Mouse (Mus musculus): ENCODE data around the gene Ccl6. TPM values are rescaled to one million over a fixed set of nuclear protein-coding genes. Genes with fewer than 3 reads are reported as not detected.

The Ccl6 gene
- polyA plus RNA-seq, 1 experiment from 2014 or later: 0.88 TPM

DNA sequence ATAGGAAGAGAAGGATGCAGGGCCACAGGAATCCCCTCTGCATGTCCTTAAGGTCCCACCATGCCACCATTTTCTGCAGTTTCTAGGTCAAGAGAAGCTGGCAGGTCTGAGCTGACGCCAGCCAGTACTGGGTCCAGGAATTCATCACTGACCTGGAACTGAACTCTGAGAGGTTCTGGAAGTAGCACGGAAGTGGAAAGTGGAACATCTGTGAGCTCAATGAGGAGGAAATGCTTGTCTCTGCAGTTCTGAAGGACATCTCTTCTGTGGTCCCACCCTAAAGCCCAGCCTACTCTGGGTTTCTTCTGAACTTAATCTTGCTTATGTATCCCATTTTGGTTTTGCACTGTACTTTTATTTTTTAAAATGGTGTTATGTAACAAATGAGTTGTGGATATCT lies 38.2 kb upstream of the Ccl6 start:
- H3K4me1 ChIP-seq (ENCODE audit: control insufficient read depth, insufficient read depth, low read length): 0 out of 2 replicates have a peak, but pooled peaks cover 3% of the 10 kb centered on the region
- no peaks in the 10 kb centered on the region for H3K9me3 ChIP-seq (replicated peaks; ENCODE audit: control insufficient read depth, low read length, poor library complexity, severe bottlenecking)
- no peak overlapping the region for H3K4me3 ChIP-seq (ENCODE audit: low read depth, low read length)
- ATAC-seq: no peak
- H3K27me3 ChIP-seq (ENCODE audit: control insufficient read depth, insufficient read depth, low read depth, low read length): no peaks in the 10 kb centered on the region
- no peak overlapping the region for H3K9ac ChIP-seq (ENCODE audit: low read depth, low read length)
- no peaks in the 10 kb centered on the region for H3K36me3 ChIP-seq (ENCODE audit: control insufficient read depth, insufficient read depth, low read length)
- WGBS: 86% methylated on average over 2 of the region's 2 CpGs
- no peak overlapping the region for H3K27ac ChIP-seq (ENCODE audit: low read length)
- no peak overlapping the region for H3K4me2 ChIP-seq (ENCODE audit: low read length)

DNA sequence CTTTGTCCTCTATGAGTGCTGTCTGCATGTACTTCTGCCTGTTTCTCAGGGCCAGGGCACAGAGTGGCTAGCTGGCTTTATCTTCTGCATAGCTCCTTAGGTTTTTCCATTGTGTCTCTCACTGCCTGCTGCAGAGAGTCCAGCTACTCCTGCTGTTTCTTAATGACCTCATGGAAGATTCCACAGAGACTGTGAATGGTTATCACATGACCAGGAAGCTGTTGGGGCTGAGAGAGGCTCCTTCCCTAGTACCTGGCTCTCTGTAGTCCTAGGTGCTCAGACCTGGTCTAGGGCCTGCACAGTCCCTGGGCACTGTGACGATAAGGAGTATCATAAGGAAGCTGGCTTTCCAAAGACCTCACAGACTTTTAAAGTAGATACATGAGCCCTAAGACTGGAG lies 37.7 kb upstream of the Ccl6 start:
- WGBS: 86% methylated on average over 1 of the region's 1 CpGs
- H3K4me2 ChIP-seq (ENCODE audit: low read length): no peak overlapping the region
- H3K27me3 ChIP-seq (ENCODE audit: control insufficient read depth, insufficient read depth, low read depth, low read length): no peaks in the 10 kb centered on the region
- H3K9me3 ChIP-seq (replicated peaks; ENCODE audit: control insufficient read depth, low read length, poor library complexity, severe bottlenecking): no peaks in the 10 kb centered on the region
- H3K9ac ChIP-seq (ENCODE audit: low read depth, low read length): no peak overlapping the region
- no peak overlapping the region for H3K4me3 ChIP-seq (ENCODE audit: low read depth, low read length)
- 0 out of 2 replicates have a peak, but pooled peaks cover 3% of the 10 kb centered on the region for H3K4me1 ChIP-seq (ENCODE audit: control insufficient read depth, insufficient read depth, low read length)
- ATAC-seq: no peak
- no peaks in the 10 kb centered on the region for H3K36me3 ChIP-seq (ENCODE audit: control insufficient read depth, insufficient read depth, low read length)
- H3K27ac ChIP-seq (ENCODE audit: low read length): no peak overlapping the region

DNA sequence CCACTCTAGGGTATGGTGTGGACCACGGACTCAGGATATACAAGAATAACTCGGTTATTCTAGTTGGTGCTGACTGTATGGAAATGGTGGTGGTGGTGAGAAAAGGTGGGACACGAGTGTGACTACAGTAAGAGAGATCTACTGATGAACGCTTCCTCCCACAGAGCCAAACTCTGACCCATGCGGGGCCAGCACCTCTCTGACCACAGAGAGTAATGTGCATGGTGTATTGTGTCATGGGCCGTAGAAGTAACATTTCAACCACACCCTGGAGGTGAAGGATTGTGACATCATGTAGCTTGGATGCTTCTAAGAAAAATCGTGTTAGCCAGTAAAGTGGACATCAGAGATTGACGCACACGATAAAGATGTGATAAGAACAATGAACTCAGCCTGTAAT lies 35.9 kb upstream of the Ccl6 start:
- Histone ChIP-seq H3K36me3 (ENCODE audit: control insufficient read depth, insufficient read depth, low read length) (no peaks in the 10 kb centered on the region), H3K9me3 (replicated peaks; ENCODE audit: control insufficient read depth, low read length, poor library complexity, severe bottlenecking) (no peaks in the 10 kb centered on the region), H3K4me2 (ENCODE audit: low read length) (no peak overlapping the region), H3K4me3 (ENCODE audit: low read depth, low read length) (no peak overlapping the region), H3K4me1 (ENCODE audit: control insufficient read depth, insufficient read depth, low read length) (no peaks in the 10 kb centered on the region), H3K27ac (ENCODE audit: low read length) (no peak overlapping the region), H3K27me3 (ENCODE audit: control insufficient read depth, insufficient read depth, low read depth, low read length) (no peaks in the 10 kb centered on the region), H3K9ac (ENCODE audit: low read depth, low read length) (no peak overlapping the region)
- no peak for ATAC-seq
- WGBS: 88% methylated on average over 9 of the region's 9 CpGs

DNA sequence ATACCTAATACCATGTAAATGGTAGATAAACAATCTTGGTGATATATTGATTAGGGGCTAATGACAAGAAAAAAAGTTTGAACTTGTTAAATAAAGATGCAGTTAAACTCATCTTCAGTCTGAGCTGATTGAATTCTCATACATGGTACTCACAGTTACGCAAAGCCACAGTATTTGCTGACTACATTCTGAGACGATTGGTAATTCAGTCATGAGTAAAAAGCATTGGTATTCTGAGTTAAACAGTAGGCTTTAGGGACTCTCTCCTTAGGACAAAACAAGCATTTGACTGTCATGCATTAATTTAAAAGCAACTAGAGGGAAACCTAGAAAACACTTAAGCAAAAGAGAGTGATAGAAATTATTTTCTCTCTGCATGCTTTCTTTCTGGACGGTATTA lies 30.7 kb upstream of the Ccl6 start:
- H3K4me2 ChIP-seq (ENCODE audit: low read length): no peak overlapping the region
- H3K27me3 ChIP-seq (ENCODE audit: control insufficient read depth, insufficient read depth, low read depth, low read length): no peaks in the 10 kb centered on the region
- H3K4me1 ChIP-seq (ENCODE audit: control insufficient read depth, insufficient read depth, low read length): no peaks in the 10 kb centered on the region
- 87% methylated on average over 3 of the region's 3 CpGs for WGBS
- H3K27ac ChIP-seq (ENCODE audit: low read length): no peak overlapping the region
- no peak overlapping the region for H3K4me3 ChIP-seq (ENCODE audit: low read depth, low read length)
- no peaks in the 10 kb centered on the region for H3K9me3 ChIP-seq (replicated peaks; ENCODE audit: control insufficient read depth, low read length, poor library complexity, severe bottlenecking)
- no peaks in the 10 kb centered on the region for H3K36me3 ChIP-seq (ENCODE audit: control insufficient read depth, insufficient read depth, low read length)
- no peak overlapping the region for H3K9ac ChIP-seq (ENCODE audit: low read depth, low read length)
- no peak for ATAC-seq

DNA sequence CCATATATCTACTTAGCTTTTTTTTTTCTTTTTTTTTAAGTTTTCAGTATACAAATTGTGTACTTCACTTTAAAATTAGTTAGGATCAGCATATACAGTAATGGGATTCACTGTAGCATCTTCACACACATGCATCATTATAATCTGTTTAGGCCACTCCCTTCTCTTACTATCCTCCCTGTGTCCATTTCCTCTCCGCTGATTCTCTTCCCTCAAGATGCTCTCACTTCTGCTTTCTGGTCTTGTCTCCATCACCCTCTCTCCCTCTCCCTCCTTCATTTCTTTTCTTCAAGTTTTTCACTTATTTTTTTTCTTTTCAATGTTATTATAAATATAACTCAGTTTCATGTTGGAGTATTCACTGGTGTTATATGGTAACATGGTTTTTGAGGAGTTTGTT lies 26.1 kb upstream of the Ccl6 start:
- ATAC-seq: no peak
- no peaks in the 10 kb centered on the region for H3K9me3 ChIP-seq (replicated peaks; ENCODE audit: control insufficient read depth, low read length, poor library complexity, severe bottlenecking)
- 97% methylated on average over 1 of the region's 1 CpGs for WGBS
- H3K4me1 ChIP-seq (ENCODE audit: control insufficient read depth, insufficient read depth, low read length): no peaks in the 10 kb centered on the region
- H3K9ac ChIP-seq (ENCODE audit: low read depth, low read length): no peak overlapping the region
- no peak overlapping the region for H3K4me2 ChIP-seq (ENCODE audit: low read length)
- H3K4me3 ChIP-seq (ENCODE audit: low read depth, low read length): no peak overlapping the region
- H3K36me3 ChIP-seq (ENCODE audit: control insufficient read depth, insufficient read depth, low read length): no peaks in the 10 kb centered on the region
- H3K27ac ChIP-seq (ENCODE audit: low read length): no peak overlapping the region
- no peaks in the 10 kb centered on the region for H3K27me3 ChIP-seq (ENCODE audit: control insufficient read depth, insufficient read depth, low read depth, low read length)

DNA sequence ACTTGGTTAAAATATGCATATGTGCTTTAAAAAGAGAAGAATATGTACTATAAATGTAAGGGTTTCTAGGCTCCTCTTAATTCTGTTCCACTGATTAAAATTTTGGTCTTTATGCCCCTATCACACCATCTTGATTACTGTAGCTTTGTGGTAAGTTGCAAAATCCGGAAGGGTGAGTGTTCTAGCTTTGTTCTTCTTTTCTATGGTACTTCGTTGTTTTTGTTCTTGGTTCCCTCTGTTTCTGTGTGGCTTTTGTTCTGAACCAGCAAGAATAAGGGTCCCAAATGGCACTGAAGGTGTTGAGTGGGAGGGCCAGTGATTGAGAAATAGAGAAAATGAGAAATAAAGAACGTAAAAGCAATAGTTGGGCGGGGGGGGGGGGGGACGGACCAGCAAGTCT lies 25.4 kb upstream of the Ccl6 start:
- no peaks in the 10 kb centered on the region for H3K27me3 ChIP-seq (ENCODE audit: control insufficient read depth, insufficient read depth, low read depth, low read length)
- H3K9ac ChIP-seq (ENCODE audit: low read depth, low read length): no peak overlapping the region
- H3K9me3 ChIP-seq (replicated peaks; ENCODE audit: control insufficient read depth, low read length, poor library complexity, severe bottlenecking): no peaks in the 10 kb centered on the region
- ATAC-seq: no peak
- no peaks in the 10 kb centered on the region for H3K36me3 ChIP-seq (ENCODE audit: control insufficient read depth, insufficient read depth, low read length)
- no peak overlapping the region for H3K4me2 ChIP-seq (ENCODE audit: low read length)
- no peak overlapping the region for H3K27ac ChIP-seq (ENCODE audit: low read length)
- 64% methylated on average over 5 of the region's 5 CpGs for WGBS
- no peaks in the 10 kb centered on the region for H3K4me1 ChIP-seq (ENCODE audit: control insufficient read depth, insufficient read depth, low read length)
- no peak overlapping the region for H3K4me3 ChIP-seq (ENCODE audit: low read depth, low read length)

DNA sequence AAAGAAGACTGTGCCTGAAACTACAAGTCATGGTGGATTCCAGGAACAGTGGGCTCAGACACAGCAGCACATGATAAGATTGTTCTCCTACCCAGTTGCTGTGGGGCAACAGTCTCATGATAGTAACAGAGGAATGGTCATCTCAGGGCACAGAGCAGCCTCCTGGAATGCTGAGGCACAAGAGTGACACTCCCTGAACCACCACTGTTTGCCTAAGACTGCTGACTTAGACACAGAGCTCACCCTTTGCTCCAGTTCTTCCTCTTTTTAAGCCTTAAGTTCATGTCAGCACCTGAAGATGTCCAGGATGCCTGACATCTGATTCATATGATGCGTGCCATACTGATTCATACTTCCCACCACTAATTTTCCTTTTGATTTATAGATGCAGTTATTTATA lies 23.7 kb upstream of the Ccl6 start:
- no peak overlapping the region for H3K27ac ChIP-seq (ENCODE audit: low read length)
- no peak overlapping the region for H3K9ac ChIP-seq (ENCODE audit: low read depth, low read length)
- H3K9me3 ChIP-seq (replicated peaks; ENCODE audit: control insufficient read depth, low read length, poor library complexity, severe bottlenecking): no peaks in the 10 kb centered on the region
- H3K4me1 ChIP-seq (ENCODE audit: control insufficient read depth, insufficient read depth, low read length): no peaks in the 10 kb centered on the region
- no peak overlapping the region for H3K4me3 ChIP-seq (ENCODE audit: low read depth, low read length)
- no peaks in the 10 kb centered on the region for H3K36me3 ChIP-seq (ENCODE audit: control insufficient read depth, insufficient read depth, low read length)
- no peaks in the 10 kb centered on the region for H3K27me3 ChIP-seq (ENCODE audit: control insufficient read depth, insufficient read depth, low read depth, low read length)
- ATAC-seq: no peak
- WGBS: 97% methylated on average over 1 of the region's 1 CpGs
- H3K4me2 ChIP-seq (ENCODE audit: low read length): no peak overlapping the region

DNA sequence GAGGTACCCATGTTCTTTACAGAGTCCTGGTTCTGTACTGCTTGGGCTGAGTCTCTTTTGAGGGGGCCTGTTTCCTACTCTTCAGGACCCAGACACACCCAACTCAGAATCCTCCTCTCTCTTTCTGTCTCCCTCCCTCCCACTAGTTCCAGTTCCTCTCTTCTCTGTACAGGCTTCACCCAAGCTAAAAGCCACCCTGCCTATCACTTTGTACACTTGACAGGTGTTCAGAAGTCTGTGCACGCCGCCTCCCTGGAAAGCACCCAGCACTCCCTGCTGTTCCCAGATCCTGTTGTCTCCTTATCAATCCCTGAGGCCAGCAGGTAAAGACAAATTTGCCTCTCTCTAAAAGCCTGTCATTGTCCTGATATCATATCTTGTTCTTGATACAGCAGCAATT lies 18.0 kb upstream of the Ccl6 start:
- Histone ChIP-seq H3K4me1 (ENCODE audit: control insufficient read depth, insufficient read depth, low read length) (no peaks in the 10 kb centered on the region), H3K9ac (ENCODE audit: low read depth, low read length) (no peak overlapping the region), H3K36me3 (ENCODE audit: control insufficient read depth, insufficient read depth, low read length) (no peaks in the 10 kb centered on the region), H3K27me3 (ENCODE audit: control insufficient read depth, insufficient read depth, low read depth, low read length) (no peaks in the 10 kb centered on the region), H3K9me3 (replicated peaks; ENCODE audit: control insufficient read depth, low read length, poor library complexity, severe bottlenecking) (no peaks in the 10 kb centered on the region), H3K27ac (ENCODE audit: low read length) (no peak overlapping the region), H3K4me3 (ENCODE audit: low read depth, low read length) (no peak overlapping the region), H3K4me2 (ENCODE audit: low read length) (no peak overlapping the region)
- ATAC-seq: no peak
- WGBS: 77% methylated on average over 2 of the region's 2 CpGs

DNA sequence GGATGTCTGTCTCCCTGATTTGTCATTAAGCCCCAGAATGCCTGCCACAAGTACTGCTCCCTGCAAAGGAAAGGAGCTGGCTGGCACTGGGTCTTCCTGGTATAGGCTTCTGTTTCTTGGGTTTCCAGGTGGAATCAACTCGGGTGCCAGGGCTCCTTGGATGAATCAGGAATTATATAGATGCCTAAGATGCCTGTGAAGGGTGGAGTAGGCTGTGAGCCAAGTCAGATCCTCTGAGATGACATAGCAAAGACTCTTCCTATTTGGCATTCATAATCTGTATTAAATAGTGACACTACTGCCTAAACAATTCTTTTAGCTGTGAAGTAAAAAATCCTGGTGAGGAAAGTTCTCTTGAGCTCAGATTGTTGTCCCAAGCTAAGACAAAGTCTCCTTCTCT lies 13.5 kb upstream of the Ccl6 start:
- no peaks in the 10 kb centered on the region for H3K36me3 ChIP-seq (ENCODE audit: control insufficient read depth, insufficient read depth, low read length)
- H3K4me3 ChIP-seq (ENCODE audit: low read depth, low read length): no peak overlapping the region
- no peak overlapping the region for H3K27ac ChIP-seq (ENCODE audit: low read length)
- H3K9me3 ChIP-seq (replicated peaks; ENCODE audit: control insufficient read depth, low read length, poor library complexity, severe bottlenecking): no peaks in the 10 kb centered on the region
- H3K4me1 ChIP-seq (ENCODE audit: control insufficient read depth, insufficient read depth, low read length): no peaks in the 10 kb centered on the region
- no peaks in the 10 kb centered on the region for H3K27me3 ChIP-seq (ENCODE audit: control insufficient read depth, insufficient read depth, low read depth, low read length)
- no peak for ATAC-seq
- H3K9ac ChIP-seq (ENCODE audit: low read depth, low read length): no peak overlapping the region
- whole genome bisulfite sequencing: 50% methylated on average over 1 of the region's 1 CpGs
- H3K4me2 ChIP-seq (ENCODE audit: low read length): no peak overlapping the region

DNA sequence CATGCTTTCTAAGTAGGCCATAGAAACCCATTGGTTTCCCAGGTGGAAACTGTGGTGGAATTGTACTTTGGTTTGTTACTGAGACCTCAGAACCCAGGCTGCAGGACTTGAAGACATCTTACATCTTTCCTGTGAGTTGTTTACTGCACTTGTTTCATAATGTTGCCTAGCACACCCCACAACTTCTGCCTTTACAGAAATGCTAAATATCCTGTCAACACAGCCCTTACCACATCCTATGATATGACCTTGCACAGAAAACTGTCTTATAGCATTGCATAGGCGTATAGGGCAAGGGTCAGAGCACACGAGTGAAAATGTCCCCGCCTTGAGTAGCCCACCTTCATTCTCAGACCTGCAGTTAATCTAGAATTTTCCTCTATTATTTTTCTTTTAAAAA lies 12.6 kb upstream of the Ccl6 start:
- no peaks in the 10 kb centered on the region for H3K9me3 ChIP-seq (replicated peaks; ENCODE audit: control insufficient read depth, low read length, poor library complexity, severe bottlenecking)
- no peaks in the 10 kb centered on the region for H3K4me1 ChIP-seq (ENCODE audit: control insufficient read depth, insufficient read depth, low read length)
- H3K9ac ChIP-seq (ENCODE audit: low read depth, low read length): no peak overlapping the region
- no peak overlapping the region for H3K27ac ChIP-seq (ENCODE audit: low read length)
- WGBS: 93% methylated on average over 3 of the region's 3 CpGs
- no peak overlapping the region for H3K4me3 ChIP-seq (ENCODE audit: low read depth, low read length)
- no peaks in the 10 kb centered on the region for H3K36me3 ChIP-seq (ENCODE audit: control insufficient read depth, insufficient read depth, low read length)
- no peak for ATAC-seq
- H3K4me2 ChIP-seq (ENCODE audit: low read length): no peak overlapping the region
- no peaks in the 10 kb centered on the region for H3K27me3 ChIP-seq (ENCODE audit: control insufficient read depth, insufficient read depth, low read depth, low read length)

Data from midbrain, embryonic 16.5 days (tissue).